Mouse (Mus musculus) lung, adult 18-20 months (tissue): ENCODE data around the gene Glt8d1.

Experiments
- DNase-seq, 2 experiments: peaks; one replicate each; pipeline ENCODE4 v3.0.0; 2022; ENCODE audit warnings: mixed read lengths in 2 of 2

Glt8d1 gene

GRCm38 (mm10) chr14:31001307-31002205, at the start of gene Glt8d1, which contains the start of gene Spcs1:
TSS of gene Glt8d1 (plus strand) at chr14:31001400.
TSS of gene Spcs1 (minus strand) at chr14:31001672.
- peak; percentile 85 to 87 for DNase-seq

- no peak for DNase-seq
Measured at GRCm38 (mm10) chr14:30958517-30958916, 42.7 kb upstream of the Glt8d1 start.

- no peak for DNase-seq
Measured at GRCm38 (mm10) chr14:30959031-30959430, 42.2 kb upstream of the Glt8d1 start.

GRCm38 (mm10) chr14:30960366-30960765, 40.8 kb upstream of the Glt8d1 start:
- no peak for DNase-seq

GRCm38 (mm10) chr14:30974204-30974603, 27.0 kb upstream of the Glt8d1 start:
- DNase-seq: peak in 1 of 2 experiments; percentile 8

GRCm38 (mm10) chr14:30976222-30976621, 25.0 kb upstream of the Glt8d1 start:
- no peak for DNase-seq

- no peak for DNase-seq
Measured at GRCm38 (mm10) chr14:30996417-30996816, 4.8 kb upstream of the Glt8d1 start.

- DNase-seq: no peak
Measured at GRCm38 (mm10) chr14:31000356-31000755, 844 bp upstream of the Glt8d1 start.

GRCm38 (mm10) chr14:31000816-31001306, 339 bp upstream of the Glt8d1 start:
- peak in 1 of 2 experiments; percentile 3 for DNase-seq

- no peak for DNase-seq
Measured at GRCm38 (mm10) chr14:31004527-31004926, 3.3 kb downstream of the Glt8d1 start.

GRCm38 (mm10) chr14:31006779-31007178, 5.6 kb downstream of the Glt8d1 start:
- no peak for DNase-seq

GRCm38 (mm10) chr14:31011588-31011987, 10.4 kb downstream of the Glt8d1 start:
- DNase-seq: no peak

- DNase-seq: no peak
Measured at GRCm38 (mm10) chr14:31013928-31014327, 12.7 kb downstream of the Glt8d1 start.

GRCm38 (mm10) chr14:31016063-31016462, 14.9 kb downstream of the Glt8d1 start:
- no peak for DNase-seq

GRCm38 (mm10) chr14:31017854-31018253, 16.7 kb downstream of the Glt8d1 start:
- no peak for DNase-seq

- peak; percentile 96 to 97 for DNase-seq
Measured at GRCm38 (mm10) chr14:31018860-31019291, 17.7 kb downstream of the Glt8d1 start, which contains the start of the genes Pbrm1 and Gnl3. TSS of gene Pbrm1 (plus strand) at chr14:31019138. TSS of gene Gnl3 (minus strand) at chr14:31019152.

- peak; percentile 78 for DNase-seq
Measured at GRCm38 (mm10) chr14:31019331-31020205, 18.4 kb downstream of the Glt8d1 start.

GRCm38 (mm10) chr14:31022579-31022978, 21.4 kb downstream of the Glt8d1 start:
- DNase-seq: no peak

GRCm38 (mm10) chr14:31025785-31026184, 24.6 kb downstream of the Glt8d1 start:
- peak in 1 of 2 experiments; percentile 21 for DNase-seq

- DNase-seq: no peak
Measured at GRCm38 (mm10) chr14:31045296-31045695, 44.1 kb downstream of the Glt8d1 start.

- DNase-seq: no peak
Measured at GRCm38 (mm10) chr14:31045817-31046216, 44.6 kb downstream of the Glt8d1 start.
